Mouse (Mus musculus) granulocyte monocyte progenitor cell, adult 5-6 weeks (primary cell): Measurements from ENCODE around the gene Vmn1r50. TPM values are rescaled to one million over a fixed set of nuclear protein-coding genes. Genes with fewer than 3 reads are reported as not detected.
"Not testable (repeated sequence)": the region's sequence is repeated elsewhere in the genome, so short reads cannot be mapped to it uniquely, and the experiment has no call there.

Source experiments
- ATAC-seq: replicated peaks from 2 replicates; pipeline ENCODE4 v1.8.0; 2016; ENCODE audit warnings: mild to moderate bottlenecking, moderate TSS enrichment, inconsistent platforms; ENCODE audit not compliant: poor library complexity, severe bottlenecking
- total RNA-seq, 2 experiments: library from RNA; stranded (forward) in 1 of 2; stranded (reverse) in 1 of 2; fragments of 200-712, 200-1000 nt in 1 of 2; fragments of >200 nt in 1 of 2; fragmentation: Nextera tagmentation in 1 of 2; gene quantifications; 2 replicates each; pipeline ENCODE4 v1.2.3; 2014 to 2017

Vmn1r50 gene
- total RNA-seq (2014; fragmentation: Nextera tagmentation) (not detected in 2 replicates), total RNA-seq (2017) (not detected in 2 replicates)

DNA sequence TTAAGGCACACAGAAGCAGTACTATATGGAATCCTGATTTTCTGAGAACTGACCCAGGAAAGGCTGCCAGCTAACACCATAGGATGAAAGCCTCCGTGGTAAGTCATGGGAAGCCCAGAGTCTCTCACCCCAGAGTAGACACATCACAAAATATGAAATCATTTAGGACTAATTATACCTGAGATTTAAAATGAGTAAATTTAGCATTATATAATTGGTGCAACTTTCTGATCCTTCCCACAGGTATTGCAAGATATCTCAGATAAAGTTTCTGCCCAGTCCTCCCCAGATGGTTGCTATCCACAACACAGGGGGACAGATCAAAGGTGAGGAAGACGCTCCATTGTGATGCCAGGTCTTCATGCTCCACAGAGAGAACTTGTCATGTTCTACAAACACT lies at the start of gene Vmn1r50:
Vmn1r50 (plus strand) TSS at position 301 of the 400 bp plus-strand sequence.
- ATAC-seq, result no peak

DNA sequence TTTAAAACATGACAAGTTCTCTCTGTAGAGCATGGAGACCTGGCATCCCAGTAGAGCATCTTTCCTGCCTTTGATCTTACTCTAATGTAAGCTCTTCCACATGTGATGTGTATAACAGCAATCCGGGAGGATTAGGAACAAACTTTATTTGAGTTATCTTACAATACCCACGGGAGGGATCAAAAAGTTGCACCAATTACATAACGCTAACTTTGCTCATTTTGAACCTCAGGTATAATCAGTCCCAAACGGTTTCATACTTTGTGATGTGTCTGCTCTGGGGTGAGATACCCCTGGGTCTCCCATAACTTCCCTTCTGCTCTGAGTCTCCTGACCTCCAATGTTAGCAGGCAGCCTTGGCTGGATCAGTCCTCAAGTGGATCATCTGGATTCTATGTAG lies 22.8 kb upstream of the Vmn1r50 start, which contains the start of gene Vmn1r49:
Vmn1r49 (minus strand) TSS at position 101 of the 400 bp plus-strand sequence.
- no peak for ATAC-seq

DNA sequence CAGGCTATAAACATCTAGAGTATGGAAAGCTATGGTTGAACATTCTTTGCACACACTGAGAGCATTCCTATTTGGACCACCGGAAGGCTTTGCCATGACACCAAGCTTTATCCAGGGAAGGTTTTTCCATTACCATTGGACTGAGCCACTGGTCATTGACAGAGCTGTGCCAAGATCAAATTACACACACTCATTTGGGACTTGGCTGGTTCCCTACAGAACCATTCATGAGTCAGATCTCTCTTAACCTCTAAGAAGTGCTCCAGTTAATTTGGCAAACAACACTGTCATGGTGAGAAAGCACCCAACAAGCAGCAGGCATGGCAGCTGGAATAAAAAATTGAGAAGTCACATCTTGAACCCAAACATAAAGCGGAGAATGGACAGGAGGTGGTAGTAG lies 664 bp upstream of the Vmn1r50 start:
- ATAC-seq, result no peak

DNA sequence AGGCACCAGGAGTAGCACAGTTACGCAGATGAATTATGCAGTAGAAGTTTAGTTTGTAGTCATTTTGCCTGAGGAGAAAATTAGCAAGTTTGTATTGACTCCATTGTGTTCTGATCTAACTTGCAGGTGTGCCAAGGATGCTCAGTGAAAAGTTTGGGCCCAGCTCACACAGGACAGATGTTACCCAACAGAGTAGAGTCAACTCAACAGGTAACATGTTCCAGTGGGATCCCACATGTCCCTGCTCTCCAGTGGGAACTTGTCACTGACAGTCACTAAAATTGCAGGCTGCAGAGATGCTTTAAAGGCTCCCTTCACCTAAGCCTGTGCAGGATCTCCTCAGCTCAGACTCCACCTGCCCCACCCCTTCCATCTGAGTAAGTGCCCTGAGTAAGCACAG lies 21.1 kb downstream of the Vmn1r50 start, which contains the start of gene Vmn1r51:
Vmn1r51 (plus strand) TSS at position 301 of the 400 bp plus-strand sequence.
- ATAC-seq, result not testable (repeated sequence)

Other genes starting within 250 kb of the Vmn1r50 start
- gene Vmn1r42, start 225.0 kb upstream of the Vmn1r50 start, total RNA-seq (2014; fragmentation: Nextera tagmentation), result not detected in 2 replicates
- not detected in 2 replicates for gene Vmn1r42, start 225.0 kb upstream of the Vmn1r50 start, total RNA-seq (2017)
- gene Vmn1r43, start 225.0 kb upstream of the Vmn1r50 start, total RNA-seq (2014; fragmentation: Nextera tagmentation), result not detected in 2 replicates
- gene Vmn1r43, start 225.0 kb upstream of the Vmn1r50 start, total RNA-seq (2017), result not detected in 2 replicates
- gene Vmn1r44, start 217.8 kb upstream of the Vmn1r50 start, total RNA-seq (2014; fragmentation: Nextera tagmentation), result not detected in 2 replicates
- not detected in 2 replicates for gene Vmn1r44, start 217.8 kb upstream of the Vmn1r50 start, total RNA-seq (2017)
- not detected in 2 replicates for gene Vmn1r45, start 160.8 kb upstream of the Vmn1r50 start, total RNA-seq (2014; fragmentation: Nextera tagmentation)
- gene Vmn1r45, start 160.8 kb upstream of the Vmn1r50 start, total RNA-seq (2017), result not detected in 2 replicates
- gene Vmn1r46, start 132.1 kb upstream of the Vmn1r50 start, total RNA-seq (2014; fragmentation: Nextera tagmentation), result not detected in 2 replicates
- not detected in 2 replicates for gene Vmn1r46, start 132.1 kb upstream of the Vmn1r50 start, total RNA-seq (2017)
- gene Vmn1r47, start 85.3 kb upstream of the Vmn1r50 start, total RNA-seq (2014; fragmentation: Nextera tagmentation), result not detected in 2 replicates
- gene Vmn1r47, start 85.3 kb upstream of the Vmn1r50 start, total RNA-seq (2017), result not detected in 2 replicates
- not detected in 2 replicates for gene Vmn1r48, start 64.6 kb upstream of the Vmn1r50 start, total RNA-seq (2014; fragmentation: Nextera tagmentation)
- not detected in 2 replicates for gene Vmn1r48, start 64.6 kb upstream of the Vmn1r50 start, total RNA-seq (2017)
- gene Vmn1r49, start 22.9 kb upstream of the Vmn1r50 start, total RNA-seq (2014; fragmentation: Nextera tagmentation), result not detected in 2 replicates
- not detected in 2 replicates for gene Vmn1r49, start 22.9 kb upstream of the Vmn1r50 start, total RNA-seq (2017)
- gene Vmn1r51, start 21.2 kb downstream of the Vmn1r50 start, total RNA-seq (2014; fragmentation: Nextera tagmentation), result not detected in 2 replicates
- gene Vmn1r51, start 21.2 kb downstream of the Vmn1r50 start, total RNA-seq (2017), result not detected in 2 replicates
- not detected in 2 replicates for gene Vmn1r52, start 73.4 kb downstream of the Vmn1r50 start, total RNA-seq (2014; fragmentation: Nextera tagmentation)
- not detected in 2 replicates for gene Vmn1r52, start 73.4 kb downstream of the Vmn1r50 start, total RNA-seq (2017)
- not detected in 2 replicates for gene V1ra8, start 101.4 kb downstream of the Vmn1r50 start, total RNA-seq (2014; fragmentation: Nextera tagmentation)
- gene V1ra8, start 101.4 kb downstream of the Vmn1r50 start, total RNA-seq (2017), result not detected in 2 replicates
- gene Vmn1r53, start 123.0 kb downstream of the Vmn1r50 start, total RNA-seq (2014; fragmentation: Nextera tagmentation), result not detected in 2 replicates
- not detected in 2 replicates for gene Vmn1r53, start 123.0 kb downstream of the Vmn1r50 start, total RNA-seq (2017)
- gene Vmn1r54, start 144.9 kb downstream of the Vmn1r50 start, total RNA-seq (2014; fragmentation: Nextera tagmentation), result not detected in 2 replicates
- gene Vmn1r54, start 144.9 kb downstream of the Vmn1r50 start, total RNA-seq (2017), result not detected in 2 replicates
- gene BC048671, start 199.8 kb downstream of the Vmn1r50 start, total RNA-seq (2014; fragmentation: Nextera tagmentation), result not detected in 2 replicates
- gene BC048671, start 199.8 kb downstream of the Vmn1r50 start, total RNA-seq (2017), result not detected in 2 replicates
- gene Chst13, start 223.8 kb downstream of the Vmn1r50 start, total RNA-seq (2014; fragmentation: Nextera tagmentation), result 11.5 and 16.0 TPM in 2 replicates
- 15.9 and 19.9 TPM in 2 replicates for gene Chst13, start 223.8 kb downstream of the Vmn1r50 start, total RNA-seq (2017)
- not detected in 2 replicates for gene Uroc1, start 231.9 kb downstream of the Vmn1r50 start, total RNA-seq (2014; fragmentation: Nextera tagmentation)
- gene Uroc1, start 231.9 kb downstream of the Vmn1r50 start, total RNA-seq (2017), result not detected in 2 replicates